Mouse (Mus musculus): ENCODE measurements around the gene Elmo1.
A peak's percentile ranks its signal among the peaks of the same experiment; 100 is the strongest.

Gene Elmo1

GRCm38 (mm10) chr13:20157059-20157458 lies 66.7 kb downstream of the Elmo1 start:
- no peak for DNase-seq (ENCODE audit: low spot score in 2 of 2)

- DNase-seq (ENCODE audit: low spot score in 2 of 2), result no peak
Measured at GRCm38 (mm10) chr13:20157529-20157928, 67.1 kb downstream of the Elmo1 start.

- no peak for DNase-seq (ENCODE audit: low spot score in 2 of 2)
Measured at GRCm38 (mm10) chr13:20163339-20163954, 73.1 kb downstream of the Elmo1 start.

- DNase-seq (ENCODE audit: low spot score in 2 of 2), result no peak
Measured at GRCm38 (mm10) chr13:20164837-20165236, 74.4 kb downstream of the Elmo1 start.

- no peak for DNase-seq (ENCODE audit: low spot score in 2 of 2)
Measured at GRCm38 (mm10) chr13:20173987-20174654, 83.7 kb downstream of the Elmo1 start.

GRCm38 (mm10) chr13:20174655-20175280 lies 84.4 kb downstream of the Elmo1 start:
- no peak for DNase-seq (ENCODE audit: low spot score in 2 of 2)

GRCm38 (mm10) chr13:20180738-20181137 lies 90.3 kb downstream of the Elmo1 start:
- DNase-seq (ENCODE audit: low spot score in 2 of 2), result no peak

GRCm38 (mm10) chr13:20181321-20181720 lies 90.9 kb downstream of the Elmo1 start:
- DNase-seq (ENCODE audit: low spot score in 2 of 2), result no peak

GRCm38 (mm10) chr13:20182239-20182825 lies 91.9 kb downstream of the Elmo1 start:
- no peak for DNase-seq (ENCODE audit: low spot score in 2 of 2)

- DNase-seq (ENCODE audit: low spot score in 2 of 2), result peak in 1 of 2 experiments; percentile 36
Measured at GRCm38 (mm10) chr13:20183512-20184238, 93.3 kb downstream of the Elmo1 start.

- DNase-seq (ENCODE audit: low spot score in 2 of 2), result no peak
Measured at GRCm38 (mm10) chr13:20184239-20185033, 94.0 kb downstream of the Elmo1 start.

GRCm38 (mm10) chr13:20185034-20185846 lies 94.8 kb downstream of the Elmo1 start:
- no peak for DNase-seq (ENCODE audit: low spot score in 2 of 2)

- no peak for DNase-seq (ENCODE audit: low spot score in 2 of 2)
Measured at GRCm38 (mm10) chr13:20185847-20186213, 95.4 kb downstream of the Elmo1 start.

- no peak for DNase-seq (ENCODE audit: low spot score in 2 of 2)
Measured at GRCm38 (mm10) chr13:20187647-20188046, 97.3 kb downstream of the Elmo1 start.

GRCm38 (mm10) chr13:20192009-20192584 lies 101.7 kb downstream of the Elmo1 start:
- no peak for DNase-seq (ENCODE audit: low spot score in 2 of 2)

- DNase-seq (ENCODE audit: low spot score in 2 of 2), result no peak
Measured at GRCm38 (mm10) chr13:20200582-20200981, 110.2 kb downstream of the Elmo1 start.

GRCm38 (mm10) chr13:20202617-20203016 lies 112.2 kb downstream of the Elmo1 start:
- DNase-seq (ENCODE audit: low spot score in 2 of 2), result no peak

- DNase-seq (ENCODE audit: low spot score in 2 of 2), result no peak
Measured at GRCm38 (mm10) chr13:20204165-20204564, 113.8 kb downstream of the Elmo1 start.

GRCm38 (mm10) chr13:20205007-20205745 lies 114.8 kb downstream of the Elmo1 start:
- DNase-seq (ENCODE audit: low spot score in 2 of 2), result no peak
